Mouse (Mus musculus): ENCODE measurements around the gene Ddx50. TPM values are rescaled to one million over a fixed set of nuclear protein-coding genes. Genes with fewer than 3 reads are reported as not detected.
A peak's percentile ranks its signal among the peaks of the same experiment; 100 is the strongest.

The Ddx50 gene
- polyA plus RNA-seq, 2 experiments, result 22.7 to 36.7 TPM

DNA sequence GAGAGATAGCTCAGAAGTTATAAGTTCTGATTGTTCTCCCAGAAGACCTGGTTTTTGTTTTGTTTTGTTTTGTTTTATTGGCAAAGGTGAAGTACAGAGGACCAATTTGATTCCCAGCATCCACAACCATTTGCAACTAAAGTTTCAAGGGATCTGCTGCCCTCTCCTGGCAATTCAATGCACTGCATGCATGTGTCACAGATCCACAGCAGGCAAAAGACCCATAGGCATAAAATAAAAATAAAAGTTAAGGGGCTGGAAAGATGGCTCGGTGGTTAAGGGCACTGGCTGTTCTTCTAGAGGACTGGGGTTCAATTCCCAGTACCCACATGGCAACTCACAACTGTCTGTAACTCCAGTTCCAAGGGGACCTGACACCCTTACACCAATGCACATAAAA is 28.8 kb upstream of the Ddx50 start:
- no peaks in the 10 kb centered on the region for H3K36me3 ChIP-seq (replicated peaks; ENCODE audit: control insufficient read depth, insufficient read depth, low read depth)
- 62% methylated on average over 1 of the region's 1 CpGs for whole genome bisulfite sequencing (ENCODE audit: insufficient replicate concordance)

DNA sequence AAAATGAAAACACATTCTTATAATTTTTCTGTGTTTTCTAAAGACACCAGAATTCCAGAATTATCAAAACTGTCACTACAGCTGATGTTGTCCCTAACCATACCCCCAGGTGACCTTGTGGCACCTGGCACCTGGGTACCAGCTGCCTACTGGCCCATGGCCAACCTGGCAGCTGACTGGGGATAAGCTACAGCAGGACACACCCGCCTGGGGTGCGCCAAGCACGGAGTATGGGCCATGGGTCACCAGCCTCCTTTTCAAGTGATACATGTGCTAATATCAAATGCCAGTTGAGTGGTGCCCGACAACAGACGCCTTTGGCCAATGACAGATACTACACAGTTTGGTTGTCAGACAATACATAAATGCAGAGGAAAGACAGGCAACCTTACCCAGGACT is 26.3 kb upstream of the Ddx50 start:
- peaks cover 3% of the 10 kb centered on the region for H3K9me3 ChIP-seq (ENCODE audit: control insufficient read depth, low read length)
- no peak overlapping the region for H3K27ac ChIP-seq
- no peak overlapping the region for H3K9ac ChIP-seq (replicated peaks)
- no peaks in the 10 kb centered on the region for H3K4me1 ChIP-seq (replicated peaks; ENCODE audit: control insufficient read depth in 2 of 2, insufficient read depth in 2 of 2, low read length in 1 of 2)
- H3K4me3 ChIP-seq (ENCODE audit: insufficient read depth in 1 of 2, low read depth in 2 of 2, low read length in 2 of 2), result no peak overlapping the region
- ATAC-seq (ENCODE audit: insufficient read depth), result no peak
- DNase-seq (ENCODE audit: low read depth in 3 of 3, low spot score in 3 of 3), result no peak
- H3K27me3 ChIP-seq (ENCODE audit: control insufficient read depth, insufficient read depth, low read length), result no peaks in the 10 kb centered on the region
- TF ChIP-seq EP300 (IDR thresholded peaks at IDR 0.05; ENCODE audit: low read depth), result no peak
- TF ChIP-seq CTCF (IDR thresholded peaks at IDR 0.05; ENCODE audit: low read depth), result no peak
- 66% methylated on average over 5 of the region's 5 CpGs for WGBS (ENCODE audit: insufficient replicate concordance)
- no peak overlapping the region for H3K4me2 ChIP-seq (ENCODE audit: low read depth)
- no peaks in the 10 kb centered on the region for H3K36me3 ChIP-seq (replicated peaks; ENCODE audit: control insufficient read depth, insufficient read depth, low read depth)

More for the DNA sequence above, 28.8 kb upstream of the Ddx50 start:
- ATAC-seq (ENCODE audit: insufficient read depth) (no peak), DNase-seq (ENCODE audit: low read depth in 3 of 3, low spot score in 3 of 3) (no peak)
- Histone ChIP-seq H3K27me3 (ENCODE audit: control insufficient read depth, insufficient read depth, low read length) (no peaks in the 10 kb centered on the region), H3K4me3 (ENCODE audit: insufficient read depth in 1 of 2, low read depth in 2 of 2, low read length in 2 of 2) (no peak overlapping the region), H3K9ac (replicated peaks) (no peak overlapping the region), H3K4me2 (ENCODE audit: low read depth) (no peak overlapping the region), H3K9me3 (ENCODE audit: control insufficient read depth, low read length) (peaks cover 3% of the 10 kb centered on the region), H3K27ac (no peak overlapping the region), H3K4me1 (replicated peaks; ENCODE audit: control insufficient read depth in 2 of 2, insufficient read depth in 2 of 2, low read length in 1 of 2) (no peaks in the 10 kb centered on the region)
- TF ChIP-seq EP300 (IDR thresholded peaks at IDR 0.05; ENCODE audit: low read depth) (no peak), CTCF (IDR thresholded peaks at IDR 0.05; ENCODE audit: low read depth) (peak; percentile 60)

DNA sequence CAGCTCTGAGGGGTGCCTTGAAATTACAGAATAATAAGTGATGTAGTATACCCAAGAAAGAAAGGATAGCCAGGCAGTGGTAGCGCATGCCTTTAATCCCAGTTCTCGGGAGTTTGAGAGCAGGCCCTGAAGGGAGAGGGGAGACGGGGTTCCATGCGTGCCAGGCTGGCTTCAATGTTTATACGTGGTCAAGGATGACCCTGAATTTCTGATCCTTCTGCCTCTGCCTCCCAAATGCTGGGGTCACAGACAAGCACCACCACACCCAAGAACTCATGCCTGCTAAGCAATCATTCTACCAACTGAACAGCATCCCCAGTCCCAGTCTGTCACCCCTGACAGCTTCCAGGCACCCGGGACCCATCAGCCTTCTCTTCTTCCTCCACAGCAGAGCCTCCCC is 25.2 kb upstream of the Ddx50 start:
- Histone ChIP-seq H3K4me3 (ENCODE audit: insufficient read depth in 1 of 2, low read depth in 2 of 2, low read length in 2 of 2) (no peak overlapping the region), H3K9me3 (ENCODE audit: control insufficient read depth, low read length) (peaks cover 3% of the 10 kb centered on the region), H3K36me3 (replicated peaks; ENCODE audit: control insufficient read depth, insufficient read depth, low read depth) (no peaks in the 10 kb centered on the region), H3K27me3 (ENCODE audit: control insufficient read depth, insufficient read depth, low read length) (no peaks in the 10 kb centered on the region), H3K9ac (replicated peaks) (no peak overlapping the region), H3K4me2 (ENCODE audit: low read depth) (no peak overlapping the region), H3K27ac (no peak overlapping the region), H3K4me1 (replicated peaks; ENCODE audit: control insufficient read depth in 2 of 2, insufficient read depth in 2 of 2, low read length in 1 of 2) (no peaks in the 10 kb centered on the region)
- TF ChIP-seq CTCF (IDR thresholded peaks at IDR 0.05; ENCODE audit: low read depth), result no peak
- TF ChIP-seq EP300 (IDR thresholded peaks at IDR 0.05; ENCODE audit: low read depth), result no peak
- 62% methylated on average over 6 of the region's 6 CpGs for WGBS (ENCODE audit: insufficient replicate concordance)
- ATAC-seq (ENCODE audit: insufficient read depth) (no peak), DNase-seq (ENCODE audit: low read depth in 3 of 3, low spot score in 3 of 3) (no peak)

DNA sequence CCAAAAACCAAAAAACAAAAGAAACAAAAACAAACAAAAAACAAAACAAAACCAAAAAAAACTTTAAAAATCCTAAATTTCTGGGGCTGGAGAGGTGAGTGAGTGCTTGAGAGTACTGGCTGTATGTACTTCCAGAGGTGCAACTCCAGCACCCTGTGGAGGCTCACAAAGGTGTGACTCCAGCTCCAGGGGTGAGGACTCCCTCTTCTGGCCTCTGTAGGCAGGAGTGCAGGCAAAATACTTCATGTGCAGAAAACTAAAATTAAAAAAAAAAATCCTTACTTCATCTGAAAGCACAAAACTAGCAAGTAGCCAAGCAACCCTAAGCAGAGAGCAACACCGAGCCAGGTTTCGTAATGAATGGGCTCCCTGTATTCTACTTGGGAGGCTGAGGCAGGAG is 21.3 kb upstream of the Ddx50 start:
- no peak for DNase-seq (ENCODE audit: low read depth in 3 of 3, low spot score in 3 of 3)
- TF ChIP-seq CTCF (IDR thresholded peaks at IDR 0.05; ENCODE audit: low read depth) (peak; percentile 28), EP300 (IDR thresholded peaks at IDR 0.05; ENCODE audit: low read depth) (no peak)
- ATAC-seq (ENCODE audit: insufficient read depth), result no peak
- Histone ChIP-seq H3K36me3 (replicated peaks; ENCODE audit: control insufficient read depth, insufficient read depth, low read depth) (no peaks in the 10 kb centered on the region), H3K4me1 (replicated peaks; ENCODE audit: control insufficient read depth in 2 of 2, insufficient read depth in 2 of 2, low read length in 1 of 2) (peaks cover 8 to 12% of the 10 kb centered on the region in 2 experiments; a peak in 3 of 4 replicates), H3K9ac (replicated peaks) (no peak overlapping the region), H3K9me3 (ENCODE audit: control insufficient read depth, low read length) (no peaks in the 10 kb centered on the region), H3K4me2 (ENCODE audit: low read depth) (no peak overlapping the region), H3K27me3 (ENCODE audit: control insufficient read depth, insufficient read depth, low read length) (no peaks in the 10 kb centered on the region), H3K4me3 (ENCODE audit: insufficient read depth in 1 of 2, low read depth in 2 of 2, low read length in 2 of 2) (no peak overlapping the region), H3K27ac (no peak overlapping the region)
- WGBS (ENCODE audit: insufficient replicate concordance), result 79% methylated on average over 2 of the region's 2 CpGs

DNA sequence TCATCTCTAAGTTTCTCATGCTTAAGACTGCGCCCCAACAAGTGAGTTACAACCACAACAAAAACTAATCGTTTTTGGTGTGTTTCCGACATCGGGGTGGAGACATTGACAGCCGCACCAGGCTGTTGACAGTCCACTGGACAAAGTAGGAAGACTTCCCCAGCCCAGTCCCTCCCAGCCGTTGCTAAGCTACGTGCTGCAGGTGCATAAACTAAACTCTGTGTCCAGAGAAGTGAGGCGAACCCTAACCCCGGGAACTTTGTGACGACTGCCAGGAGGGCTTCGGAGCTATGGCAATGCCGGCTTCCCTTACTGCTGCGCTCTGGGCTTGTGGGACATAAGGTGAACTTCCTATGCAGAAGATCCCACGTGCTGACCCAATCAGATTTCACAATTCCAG is 18.2 kb upstream of the Ddx50 start:
- Histone ChIP-seq H3K36me3 (replicated peaks; ENCODE audit: control insufficient read depth, insufficient read depth, low read depth) (no peaks in the 10 kb centered on the region), H3K4me3 (ENCODE audit: insufficient read depth in 1 of 2, low read depth in 2 of 2, low read length in 2 of 2) (no peak overlapping the region), H3K4me1 (replicated peaks; ENCODE audit: control insufficient read depth in 2 of 2, insufficient read depth in 2 of 2, low read length in 1 of 2) (peaks cover 8 to 15% of the 10 kb centered on the region in 2 experiments; a peak in 3 of 4 replicates), H3K9ac (replicated peaks) (no peak overlapping the region), H3K27me3 (ENCODE audit: control insufficient read depth, insufficient read depth, low read length) (no peaks in the 10 kb centered on the region), H3K4me2 (ENCODE audit: low read depth) (no peak overlapping the region), H3K9me3 (ENCODE audit: control insufficient read depth, low read length) (no peaks in the 10 kb centered on the region), H3K27ac (no peak overlapping the region)
- WGBS (ENCODE audit: insufficient replicate concordance), result 74% methylated on average over 14 of the region's 14 CpGs
- DNase-seq (ENCODE audit: low read depth in 3 of 3, low spot score in 3 of 3) (no peak), ATAC-seq (ENCODE audit: insufficient read depth) (no peak)
- TF ChIP-seq EP300 (IDR thresholded peaks at IDR 0.05; ENCODE audit: low read depth), result no peak
